Mouse (Mus musculus) gastrocnemius, postnatal 14 days (tissue): ENCODE data around the gene Gm6525. TPM values are rescaled to one million over a fixed set of nuclear protein-coding genes. Genes with fewer than 3 reads are reported as not detected.

Source experiments
- DNase-seq: peaks from one replicate; pipeline ENCODE4 v3.0.0; 2021; ENCODE audit warnings: mixed read lengths
- intact Hi-C: fragments of 180-260 bp; cut with DNase I; formaldehyde crosslinking; loops from one replicate; pipeline ENCODE4 v1.15.1; 2025; ENCODE audit warnings: low total_unique reads
- total RNA-seq, 2 experiments: library from RNA; stranded (reverse); gene quantifications; 2 replicates each; pipeline ENCODE4 v1.2.3; 2021

The Gm6525 gene
- total RNA-seq, 2 experiments from 2014 or later = not detected

- peak; percentile 41 for DNase-seq
These were observed 33.5 kb downstream of the Gm6525 start for GRCm38 (mm10) chr3:84207366-84207765.

DNA sequence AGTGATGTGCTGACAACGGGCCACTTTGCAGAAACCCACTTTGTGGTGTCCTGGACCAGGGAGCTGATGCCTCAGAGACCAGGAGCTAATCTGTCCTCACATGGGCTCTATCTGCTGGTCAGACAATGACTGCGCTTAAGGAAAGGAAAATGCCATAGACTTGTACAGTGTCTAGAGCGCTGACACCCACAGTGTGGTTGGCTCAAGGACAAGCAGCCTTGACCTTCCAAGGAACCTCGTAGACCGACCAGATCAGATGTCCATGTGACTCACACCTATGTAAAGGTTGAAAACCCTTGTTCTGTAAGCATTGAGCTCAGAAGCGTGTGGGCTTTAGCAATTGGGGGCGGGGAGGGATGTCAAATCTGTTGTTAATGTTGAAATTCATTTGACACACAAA is 34.6 kb downstream of the Gm6525 start:
- DNase-seq = no peak
- intact Hi-C loops = no loop called here

More at GRCm38 (mm10) chr3:84207366-84207765, 33.5 kb downstream of the Gm6525 start:
- intact Hi-C loops = no loop called here

- intact Hi-C loops = no loop called here
These were observed 35.1 kb downstream of the Gm6525 start for GRCm38 (mm10) chr3:84208917-84209513.

DNA sequence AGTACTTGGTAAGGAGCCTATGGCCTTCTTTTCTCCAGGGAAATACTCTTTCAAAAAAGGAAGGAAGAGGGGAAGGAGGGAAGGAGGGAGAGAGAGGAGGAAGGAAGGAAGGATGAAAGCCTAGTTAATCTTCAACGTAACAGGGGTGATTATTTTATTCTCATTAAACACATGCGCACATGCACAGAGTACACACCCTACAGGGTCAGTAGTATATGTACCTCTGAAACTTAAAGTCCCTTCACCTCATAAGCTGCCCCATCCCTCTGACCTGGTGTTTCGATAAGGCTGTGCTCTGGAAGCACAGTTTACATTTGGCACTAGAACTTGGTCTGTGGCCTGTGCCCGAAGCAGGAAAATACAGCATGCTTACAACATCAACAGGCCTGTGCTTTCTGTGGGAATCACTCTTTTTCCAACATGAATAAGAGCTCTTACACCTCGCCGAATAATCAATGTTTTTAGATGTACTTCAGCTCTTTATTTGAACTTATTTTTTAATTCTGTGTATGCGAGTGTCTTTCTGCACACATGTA is 37.5 kb downstream of the Gm6525 start:
- intact Hi-C loops = no loop called here
- DNase-seq = no peak

More at GRCm38 (mm10) chr3:84208917-84209513, 35.1 kb downstream of the Gm6525 start:
- no peak for DNase-seq

GRCm38 (mm10) chr3:84214501-84214900 is 40.6 kb downstream of the Gm6525 start:
- no peak for DNase-seq
- intact Hi-C loops = no loop called here

DNA sequence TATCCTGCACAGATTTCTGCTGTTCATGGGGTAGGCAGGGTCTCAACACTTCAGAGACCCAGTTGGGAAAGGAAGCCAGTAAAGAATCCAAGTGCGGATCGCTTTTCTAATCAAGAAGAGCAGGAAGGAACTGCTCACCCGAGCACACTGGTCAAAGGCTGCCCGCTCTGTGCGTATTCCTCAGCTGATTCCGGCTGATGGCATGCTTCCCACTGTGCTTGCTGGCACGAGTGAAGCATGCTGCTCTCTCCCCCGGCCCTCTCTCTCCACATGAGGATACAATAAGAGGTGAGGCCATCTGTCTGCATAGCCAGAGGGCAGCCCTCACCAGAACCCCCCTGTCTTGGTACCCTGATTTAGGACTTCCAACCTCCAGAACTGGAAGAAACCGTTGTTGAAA is 41.3 kb downstream of the Gm6525 start:
- DNase-seq = peak; percentile 39

GRCm38 (mm10) chr3:84215743-84216360 is 41.9 kb downstream of the Gm6525 start:
- intact Hi-C loops = no loop called here
- no peak for DNase-seq

More for the DNA sequence above, 41.3 kb downstream of the Gm6525 start:
- intact Hi-C loops = no loop called here

- DNase-seq = no peak
- intact Hi-C loops = no loop called here
These were observed 43.4 kb downstream of the Gm6525 start for GRCm38 (mm10) chr3:84217118-84217960.

DNA sequence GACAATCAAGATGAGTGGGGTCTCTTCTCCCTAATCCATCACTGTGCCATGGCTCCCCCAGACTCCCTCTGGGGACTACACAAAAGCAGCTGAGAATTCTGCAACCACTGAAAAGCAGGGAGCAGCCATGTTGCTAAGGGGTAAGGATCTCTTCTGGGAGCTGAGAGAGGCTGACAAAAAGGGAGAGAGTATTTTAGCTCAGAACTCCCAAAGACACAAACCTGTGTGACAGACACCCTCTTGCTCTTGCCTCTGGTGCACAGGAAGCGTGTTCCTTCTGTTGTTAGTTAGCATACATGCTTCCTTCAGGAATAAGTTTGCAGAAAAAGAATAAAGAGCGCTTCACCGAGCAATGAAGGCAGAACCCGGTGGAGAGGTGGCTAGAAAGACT is 44.1 kb downstream of the Gm6525 start:
- no peak for DNase-seq
- intact Hi-C loops = no loop called here

DNA sequence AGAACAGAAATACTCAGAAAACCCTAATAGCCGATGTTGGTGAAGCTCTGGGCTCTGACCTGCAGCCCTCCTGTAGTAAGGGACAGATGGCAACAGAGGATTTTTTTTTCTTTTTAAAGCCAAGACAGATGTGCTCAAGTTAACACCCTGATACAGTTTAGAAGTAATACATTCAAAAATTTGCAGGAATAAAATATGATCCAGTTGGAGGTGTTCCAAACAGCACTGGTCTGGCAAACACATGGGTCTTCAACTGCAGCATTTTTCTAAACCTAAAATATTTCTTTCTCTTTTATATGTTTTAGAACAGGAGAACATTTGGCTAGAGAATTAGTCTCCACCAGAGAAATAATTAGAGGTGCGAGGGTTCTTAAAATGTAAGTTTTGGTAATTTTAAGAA is 44.6 kb downstream of the Gm6525 start:
- no peak for DNase-seq
- intact Hi-C loops = no loop called here

- intact Hi-C loops = no loop called here
- DNase-seq = no peak
These were observed 45.3 kb downstream of the Gm6525 start for GRCm38 (mm10) chr3:84219166-84219710.

DNA sequence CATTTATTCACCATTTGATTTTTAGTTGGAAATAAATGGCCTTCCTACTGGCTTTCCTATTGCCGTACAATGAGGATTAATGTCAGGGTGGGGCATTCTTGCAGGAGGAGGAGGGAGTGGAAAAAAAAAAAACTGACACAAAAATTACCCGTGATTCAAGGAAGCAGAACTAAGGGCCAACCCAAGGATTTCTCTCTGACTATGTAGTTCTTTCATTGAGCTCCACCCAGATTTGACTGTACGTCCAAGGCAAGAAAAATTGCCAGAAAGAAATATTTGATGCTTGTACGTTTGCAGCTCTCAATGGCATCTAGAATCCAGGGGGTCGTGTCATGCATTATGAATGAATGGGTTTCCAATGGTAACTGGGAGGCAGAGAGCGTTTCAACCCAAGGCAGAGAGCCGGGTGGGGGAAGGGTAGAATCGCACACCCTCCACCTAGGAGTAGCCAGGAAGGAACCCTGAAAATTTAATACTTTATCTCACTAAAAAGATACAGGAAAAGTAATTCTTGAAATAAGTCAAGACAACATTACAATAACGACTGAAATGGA is 45.9 kb downstream of the Gm6525 start:
- DNase-seq = no peak
- intact Hi-C loops = no loop called here

DNA sequence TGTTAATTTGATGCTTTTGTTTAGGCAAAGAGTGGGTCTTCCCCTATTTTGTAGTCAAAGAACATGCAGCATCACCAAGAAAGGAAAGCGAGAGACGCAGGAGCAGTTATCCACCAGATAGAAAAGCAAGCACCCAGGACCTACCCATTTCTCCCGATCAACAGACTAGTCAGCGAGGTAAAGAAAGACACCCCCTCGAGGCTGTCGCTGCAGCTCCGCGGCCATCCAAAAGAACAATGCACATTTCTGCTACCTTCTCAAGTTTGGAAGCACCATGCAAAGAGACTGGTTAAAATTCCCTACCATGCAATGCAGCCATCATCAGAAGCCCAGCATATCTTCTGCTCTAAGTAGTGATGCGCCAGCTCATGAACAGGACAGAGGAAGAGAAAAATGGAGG is 46.4 kb downstream of the Gm6525 start:
- intact Hi-C loops = no loop called here

GRCm38 (mm10) chr3:84220748-84221147 is 46.8 kb downstream of the Gm6525 start:
- DNase-seq = peak; percentile 67
- intact Hi-C loops = no loop called here

More for the DNA sequence above, 46.4 kb downstream of the Gm6525 start:
- DNase-seq = no peak

Other genes with a start within 250 kb of the Gm6525 start
- 10 to 100 TPM; 16.4 to 19.1 TPM for gene Tmem131l, start 133.9 kb upstream of the Gm6525 start, total RNA-seq
- 1 to 10 TPM; 3.8 to 5.7 TPM for gene Mnd1, start 18.3 kb upstream of the Gm6525 start, total RNA-seq
- gene Trim2, start 132.8 kb downstream of the Gm6525 start, total RNA-seq = 1 to 10 TPM; 4.9 to 5.4 TPM